ENCODE assay signal across 23 mouse cellular contexts in the genomic region with DNA sequence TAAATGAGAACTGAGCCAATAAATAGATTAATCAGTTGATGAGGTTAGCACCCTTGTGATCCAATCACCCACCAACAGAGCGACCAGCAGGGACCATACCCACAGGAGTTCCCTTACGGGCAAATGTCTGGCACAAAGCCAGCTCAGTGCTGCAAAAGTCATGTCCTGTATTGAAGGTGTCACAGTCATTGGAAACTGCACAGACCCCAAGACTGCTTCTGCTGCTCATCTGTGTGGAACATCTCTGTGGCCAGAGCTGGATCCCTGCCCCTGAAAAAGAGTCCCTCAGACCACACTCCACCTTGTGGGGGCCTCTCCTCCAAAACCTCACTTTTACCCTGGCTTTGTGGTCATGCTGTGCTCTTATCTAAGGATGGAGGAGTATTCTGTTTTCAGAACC.
DNase-seq lines count a peak whose midpoint lies in the region; ATAC-seq and TF ChIP-seq lines count a peak whose summit lies in the region.
"Had no signal": no experiment of that assay in that cellular context is flagged by ENCODE, and none has a peak within 500 bp of the region (broad histone marks: within the 10 kb centered on the region; RNA-seq: fewer than 3 reads in every experiment).

No protein-coding gene starts in this region.

- no peak for DNase-seq in heart, adult 2 months
- DNase-seq in heart, adult 18-20 months, result no peak
- peak; percentile 35 for DNase-seq in thymus, postnatal 4 days
- no peak for DNase-seq in thymus, adult 2 months
- DNase-seq in right cerebral cortex, adult 18-20 months, result no peak
- DNase-seq: adrenal gland, postnatal 25 days; cerebellum, adult 2 months; gastrocnemius, postnatal 10 days; kidney, adult 8-10 months; kidney, postnatal 25 days; lung, postnatal 10 days; right cerebral cortex, postnatal 25 days; thymus, postnatal 36 days had no signal

- peaks cover 26% of the 10 kb centered on the region for H3K4me1 ChIP-seq in heart, adult 2 months (ENCODE audit: control insufficient read depth, insufficient read depth, low read length)
- peaks cover 35% of the 10 kb centered on the region for H3K4me1 ChIP-seq in thymus, adult 2 months (replicated peaks; ENCODE audit: control insufficient read depth, insufficient read depth, low read length)
- H3K4me1 ChIP-seq in heart, embryonic 16.5 days (ENCODE audit: control insufficient read depth, insufficient read depth, low read length), result peaks cover 79% of the 10 kb centered on the region
- H3K4me1 ChIP-seq in forebrain, embryonic 15.5 days, result peaks cover 9% of the 10 kb centered on the region

- no peaks in the 10 kb centered on the region; the same call in 1 of the 2 replicates for H3K27me3 ChIP-seq in heart, adult 2 months (ENCODE audit: control insufficient read depth, insufficient read depth, low read length)
- H3K27me3 ChIP-seq in thymus, adult 2 months (ENCODE audit: control insufficient read depth, insufficient read depth, low read length), result no peaks in the 10 kb centered on the region
- H3K27me3 ChIP-seq in heart, embryonic 16.5 days (ENCODE audit: control insufficient read depth, insufficient read depth, low read length), result no peaks in the 10 kb centered on the region
- H3K27me3 ChIP-seq in forebrain, embryonic 15.5 days, result no peaks in the 10 kb centered on the region
- H3K27me3 ChIP-seq: embryonic facial prominence, embryonic 15.5 days; liver, embryonic 15.5 days; megakaryocyte, embryonic 14.5 days had no signal

- no peak for TF ChIP-seq EP300 in heart, adult 2 months (IDR thresholded peaks at IDR 0.05; ENCODE audit: insufficient read depth, low read depth, low read length)

- H3K4me2 ChIP-seq in heart, embryonic 16.5 days (ENCODE audit: low read depth, low read length), result no peak overlapping the region
- H3K4me2 ChIP-seq in forebrain, embryonic 15.5 days (replicated peaks), result no peak overlapping the region
- H3K4me2 ChIP-seq: embryonic facial prominence, embryonic 15.5 days; liver, embryonic 15.5 days had no signal

- no peak for TF ChIP-seq CTCF in heart, adult 2 months (IDR thresholded peaks at IDR 0.05)
- no peak for TF ChIP-seq CTCF in thymus, adult 2 months (IDR thresholded peaks at IDR 0.05; ENCODE audit: borderline replicate concordance, control insufficient read depth, extremely low read depth, insufficient read depth, low read length, poor library complexity)

- H3K9me3 ChIP-seq in heart, embryonic 16.5 days (replicated peaks; ENCODE audit: control insufficient read depth, low read length), result no peaks in the 10 kb centered on the region
- H3K9me3 ChIP-seq in forebrain, embryonic 15.5 days, result no peaks in the 10 kb centered on the region
- H3K9me3 ChIP-seq: embryonic facial prominence, embryonic 15.5 days; forebrain, embryonic 10.5 days; liver, embryonic 15.5 days; megakaryocyte, embryonic 14.5 days had no signal

- WGBS in heart, adult 2 months, result 31% methylated on average over 2 of the region's 2 CpGs
- 34% methylated on average over 2 of the region's 2 CpGs for WGBS in thymus, adult 2 months
- WGBS in heart, embryonic 16.5 days, result 26% methylated on average over 2 of the region's 2 CpGs
- 71% methylated on average over 2 of the region's 2 CpGs for WGBS in forebrain, embryonic 15.5 days

- intact Hi-C loops in heart, adult 2 months (cut with DNase I), result no loop called here

- H3K9ac ChIP-seq in heart, adult 2 months (ENCODE audit: low read depth, low read length), result no peak overlapping the region
- no peak overlapping the region for H3K9ac ChIP-seq in heart, embryonic 16.5 days (ENCODE audit: low read length)
- H3K9ac ChIP-seq in forebrain, embryonic 15.5 days (replicated peaks), result no peak overlapping the region
- H3K9ac ChIP-seq: embryonic facial prominence, embryonic 15.5 days; liver, embryonic 15.5 days had no signal

- H3K27ac ChIP-seq in heart, adult 2 months, result peak overlapping the region; percentile 78
- no peak overlapping the region for H3K27ac ChIP-seq in thymus, adult 2 months (ENCODE audit: control insufficient read depth, insufficient read depth, low read length)
- peak overlapping the region; percentile 93 for H3K27ac ChIP-seq in heart, embryonic 16.5 days (ENCODE audit: low read length)
- H3K27ac ChIP-seq in forebrain, embryonic 15.5 days (replicated peaks), result no peak overlapping the region
- H3K27ac ChIP-seq: embryonic facial prominence, embryonic 15.5 days; forebrain, embryonic 10.5 days; hindbrain, postnatal 0 days; left cerebral cortex, adult 2 months; liver, embryonic 15.5 days; stomach, postnatal 0 days had no signal

- no peaks in the 10 kb centered on the region for H3K79me2 ChIP-seq in heart, adult 2 months (replicated peaks; ENCODE audit: control insufficient read depth, insufficient read depth, low read length)

- H3K4me3 ChIP-seq in heart, adult 2 months, result no peak overlapping the region
- H3K4me3 ChIP-seq in thymus, adult 2 months (ENCODE audit: control insufficient read depth, insufficient read depth, low read length), result no peak overlapping the region
- no peak overlapping the region for H3K4me3 ChIP-seq in heart, embryonic 16.5 days (ENCODE audit: low read length)
- H3K4me3 ChIP-seq in forebrain, embryonic 15.5 days, result no peak overlapping the region
- H3K4me3 ChIP-seq: embryonic facial prominence, embryonic 15.5 days; forebrain, embryonic 10.5 days; left cerebral cortex, adult 2 months; liver, embryonic 15.5 days; megakaryocyte, embryonic 14.5 days had no signal

- H3K36me3 ChIP-seq in heart, adult 2 months (ENCODE audit: control insufficient read depth, insufficient read depth, low read length), result peaks cover 28% of the 10 kb centered on the region
- H3K36me3 ChIP-seq in thymus, adult 2 months (ENCODE audit: control insufficient read depth, insufficient read depth, low read length), result no peaks in the 10 kb centered on the region
- no peaks in the 10 kb centered on the region for H3K36me3 ChIP-seq in heart, embryonic 16.5 days (ENCODE audit: control insufficient read depth, insufficient read depth)
- no peaks in the 10 kb centered on the region for H3K36me3 ChIP-seq in forebrain, embryonic 15.5 days
- H3K36me3 ChIP-seq: embryonic facial prominence, embryonic 15.5 days; forebrain, embryonic 10.5 days; liver, embryonic 15.5 days had no signal

- no peak for ATAC-seq in heart, embryonic 16.5 days (replicated peaks; ENCODE audit: extremely low read depth, insufficient read depth, low FRiP score)
- no peak for ATAC-seq in forebrain, embryonic 15.5 days (replicated peaks)
- ATAC-seq: hindbrain, postnatal 0 days; midbrain, embryonic 16.5 days had no signal

- no peak for TF ChIP-seq POLR2A in heart, adult 2 months (IDR thresholded peaks at IDR 0.05; ENCODE audit: insufficient read depth, low read depth, low read length)
- no peak for TF ChIP-seq POLR2A in thymus, adult 2 months (IDR thresholded peaks at IDR 0.05; ENCODE audit: control insufficient read depth, extremely low read depth, insufficient read depth, low read length, poor library complexity)

Comparison
In these comparisons a context has a peak if more than half of its experiments do, and no peak if none do; other contexts are left out.
1. H3K27ac ChIP-seq: peak in heart, adult 2 months (single experiment) and heart, embryonic 16.5 days (single experiment); none in thymus, adult 2 months (single experiment) and forebrain, embryonic 15.5 days (single experiment).